Mouse (Mus musculus): ENCODE measurements around the gene Mcts2.
A peak's percentile ranks its signal among the peaks of the same experiment; 100 is the strongest.

Gene Mcts2

GRCm38 (mm10) chr2:152691564-152692217 is 4.9 kb downstream of the Mcts2 start:
- no peak for DNase-seq

- peak; percentile 73 for DNase-seq
Observed at GRCm38 (mm10) chr2:152693233-152693632, 6.4 kb downstream of the Mcts2 start.

GRCm38 (mm10) chr2:152693735-152694134 is 6.9 kb downstream of the Mcts2 start:
- no peak for DNase-seq

GRCm38 (mm10) chr2:152694708-152695107 is 7.9 kb downstream of the Mcts2 start:
- no peak for DNase-seq

GRCm38 (mm10) chr2:152696016-152696415 is 9.2 kb downstream of the Mcts2 start:
- DNase-seq = no peak

GRCm38 (mm10) chr2:152696476-152697164 is 9.8 kb downstream of the Mcts2 start:
- DNase-seq = peak; percentile 96

GRCm38 (mm10) chr2:152700138-152700537 is 13.3 kb downstream of the Mcts2 start:
- peak; percentile 54 for DNase-seq

GRCm38 (mm10) chr2:152700725-152701124 is 13.9 kb downstream of the Mcts2 start:
- peak; percentile 61 for DNase-seq

- peak; percentile 46 for DNase-seq
Observed at GRCm38 (mm10) chr2:152703596-152704255, 16.9 kb downstream of the Mcts2 start.

- DNase-seq = peak; percentile 71
Observed at GRCm38 (mm10) chr2:152704256-152704605, 17.4 kb downstream of the Mcts2 start.

- DNase-seq = peak; percentile 51
Observed at GRCm38 (mm10) chr2:152704811-152705370, 18.1 kb downstream of the Mcts2 start.

- peak; percentile 57 for DNase-seq
Observed at GRCm38 (mm10) chr2:152705993-152706571, 19.2 kb downstream of the Mcts2 start.

- peak; percentile 43 for DNase-seq
Observed at GRCm38 (mm10) chr2:152707186-152707585, 20.4 kb downstream of the Mcts2 start.

GRCm38 (mm10) chr2:152707627-152708026 is 20.8 kb downstream of the Mcts2 start:
- DNase-seq = peak; percentile 73

GRCm38 (mm10) chr2:152709066-152709465 is 22.2 kb downstream of the Mcts2 start:
- DNase-seq = no peak

GRCm38 (mm10) chr2:152716241-152716772 is 29.5 kb downstream of the Mcts2 start:
- no peak for DNase-seq

GRCm38 (mm10) chr2:152717652-152718051 is 30.8 kb downstream of the Mcts2 start:
- DNase-seq = no peak

- no peak for DNase-seq
Observed at GRCm38 (mm10) chr2:152718076-152718475, 31.2 kb downstream of the Mcts2 start.

- DNase-seq = no peak
Observed at GRCm38 (mm10) chr2:152723651-152724331, 37.0 kb downstream of the Mcts2 start.

- no peak for DNase-seq
Observed at GRCm38 (mm10) chr2:152724332-152724723, 37.5 kb downstream of the Mcts2 start.

GRCm38 (mm10) chr2:152725178-152725750 is 38.4 kb downstream of the Mcts2 start:
- DNase-seq = no peak

- DNase-seq = no peak
Observed at GRCm38 (mm10) chr2:152726213-152726612, 39.4 kb downstream of the Mcts2 start.
